Mouse (Mus musculus) thymus, adult 18-20 months (tissue): ENCODE results near the gene Zfp296.
A peak's percentile ranks its signal among the peaks of the same experiment; 100 is the strongest.
"Not testable (repeated sequence)": the region's sequence is repeated elsewhere in the genome, so short reads cannot be mapped to it uniquely, and the experiment has no call there.

Source experiments
- DNase-seq, 2 experiments: peaks; one replicate each; pipeline ENCODE4 v3.0.0; 2022; ENCODE audit warnings: mixed read lengths in 2 of 2

The Zfp296 gene

DNA sequence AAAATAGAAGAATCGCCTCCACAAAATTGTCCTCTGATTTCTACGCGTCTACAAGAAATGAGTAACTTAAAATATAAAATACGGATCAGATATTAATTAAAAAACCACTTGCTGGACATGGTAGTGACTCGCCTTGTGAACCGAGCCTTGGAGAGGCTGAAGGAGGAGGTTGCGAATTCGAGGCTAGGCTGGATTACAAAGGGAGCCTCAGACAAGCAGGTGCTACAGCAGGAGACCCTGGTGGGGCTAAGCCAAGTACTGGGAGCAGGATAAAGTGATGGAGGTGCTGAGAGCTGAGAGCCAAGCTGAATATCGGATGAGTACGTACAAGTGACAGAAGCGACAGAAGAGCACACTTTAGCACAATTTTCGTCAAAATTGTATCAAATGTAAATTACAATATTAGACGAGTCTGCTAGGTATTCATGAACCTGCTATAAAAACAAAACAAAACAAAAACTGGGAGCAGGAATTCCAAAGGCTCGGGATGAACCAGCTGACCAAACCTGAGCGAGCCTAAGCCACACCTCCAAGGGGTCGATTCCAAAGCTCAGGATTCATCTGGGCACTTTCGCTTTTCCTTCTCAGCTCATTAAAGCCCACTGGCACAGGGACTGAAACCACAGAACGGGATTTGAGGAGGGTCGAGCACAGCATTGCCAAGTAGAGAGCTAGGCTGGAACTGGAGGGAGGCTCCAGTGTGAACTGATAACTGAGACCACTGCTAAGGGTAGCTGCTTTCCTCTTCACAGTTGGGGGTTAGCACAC lies 14.3 kb upstream of the Zfp296 start, which contains the start of gene Ppp1r37:
TSS of gene Ppp1r37 (minus strand) at position 434 of the 768 bp plus-strand sequence.
- DNase-seq: no peak

GRCm38 (mm10) chr7:19563884-19564283 lies 13.2 kb upstream of the Zfp296 start:
- DNase-seq: no peak

GRCm38 (mm10) chr7:19564455-19564854 lies 12.6 kb upstream of the Zfp296 start:
- no peak for DNase-seq

DNA sequence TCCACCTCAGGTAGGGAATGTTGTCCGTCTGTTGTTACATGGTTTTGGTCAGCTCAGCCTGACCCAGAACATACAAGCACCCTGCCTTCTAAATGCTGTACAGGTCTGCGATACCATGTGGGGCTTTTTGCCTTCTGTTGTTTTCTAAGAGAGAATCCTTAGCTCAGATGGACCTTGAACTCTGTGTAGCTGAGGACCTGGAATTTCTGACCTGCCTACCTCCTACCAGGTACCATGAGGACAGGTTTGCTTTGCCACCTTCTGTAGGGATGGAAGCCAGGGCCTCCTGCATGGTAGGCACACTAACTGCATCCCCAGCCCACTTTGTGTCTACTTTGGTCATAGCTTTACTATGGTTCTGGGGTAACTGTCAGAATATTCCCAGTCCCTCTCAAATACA lies 11.3 kb upstream of the Zfp296 start:
- no peak for DNase-seq

DNA sequence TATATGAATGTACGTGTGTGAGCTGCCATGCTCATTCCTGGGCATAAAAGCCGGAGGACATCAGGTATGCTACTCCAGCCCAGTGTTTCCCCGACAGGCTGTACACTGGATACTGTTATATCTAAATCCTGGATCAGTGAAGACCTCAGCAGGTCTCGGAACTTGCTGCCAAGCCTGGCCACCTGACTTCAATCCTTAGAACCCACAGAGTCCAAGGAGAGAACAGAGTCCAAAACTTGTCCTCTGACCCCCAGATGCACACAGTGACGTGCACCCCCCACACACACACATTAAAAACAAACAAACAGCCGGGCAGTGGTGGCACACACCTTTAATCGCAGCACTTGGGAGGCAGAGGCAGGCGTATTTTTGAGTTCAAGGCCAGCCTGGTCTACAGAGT lies 9.7 kb upstream of the Zfp296 start:
- no peak for DNase-seq

DNA sequence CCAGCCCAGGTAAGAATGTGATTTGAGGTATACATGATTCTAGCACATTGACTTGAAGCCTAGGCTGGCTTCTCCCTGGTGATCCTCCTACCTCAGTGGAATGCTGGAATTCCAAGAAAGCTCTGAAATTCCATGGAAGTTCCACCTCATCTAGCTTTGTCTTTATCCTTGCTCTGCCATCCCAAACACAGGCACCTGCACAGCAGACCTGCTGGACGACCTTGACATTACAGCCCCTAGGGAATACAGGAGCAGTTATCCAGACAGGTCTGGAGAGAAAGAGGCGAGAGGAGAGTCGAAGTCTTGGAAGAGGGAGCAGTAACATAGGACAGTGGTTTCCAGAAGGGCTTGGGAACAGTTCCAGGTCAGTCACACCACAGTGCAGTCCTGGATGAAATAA lies 7.4 kb upstream of the Zfp296 start:
- DNase-seq: no peak

GRCm38 (mm10) chr7:19572926-19573775 lies 3.9 kb upstream of the Zfp296 start:
- peak; percentile 62 to 67 for DNase-seq

DNA sequence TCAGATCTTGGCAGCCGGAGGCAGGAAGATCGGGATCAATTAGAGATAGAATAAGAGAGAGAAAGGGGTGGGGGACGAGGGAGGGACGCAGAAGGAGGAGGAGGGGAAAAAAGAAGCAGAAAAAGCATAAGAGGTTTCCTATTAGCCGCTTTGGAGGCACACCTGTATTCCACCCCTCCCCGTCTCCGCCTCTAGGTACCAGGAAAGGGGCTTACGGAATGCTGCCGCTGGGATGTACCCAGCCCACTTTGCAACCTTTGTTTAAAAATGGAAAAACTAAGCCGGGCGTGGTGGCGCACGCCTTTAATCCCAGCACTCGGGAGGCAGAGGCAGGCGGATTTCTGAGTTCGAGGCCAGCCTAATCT lies 3.3 kb upstream of the Zfp296 start:
- DNase-seq: no peak

DNA sequence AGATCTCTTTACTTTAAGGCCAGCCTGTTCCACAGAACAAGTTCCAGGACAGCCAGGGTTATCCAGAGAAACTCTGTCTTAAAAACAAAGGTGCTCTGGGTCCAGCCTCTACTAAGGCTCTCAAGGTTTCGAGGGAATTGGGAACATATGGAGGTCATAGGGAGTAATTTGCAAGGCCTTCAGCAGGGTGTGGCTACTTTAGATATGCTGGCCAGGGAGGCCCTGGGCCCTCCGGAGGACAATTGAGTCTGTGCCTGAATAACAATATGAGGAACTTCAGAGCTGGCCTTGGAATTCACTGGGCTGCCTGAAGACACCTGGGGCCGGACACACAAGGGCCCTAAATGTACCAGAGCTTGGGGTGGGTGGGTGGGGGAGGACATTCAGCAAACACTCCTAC lies 1.5 kb upstream of the Zfp296 start:
- no peak for DNase-seq

DNA sequence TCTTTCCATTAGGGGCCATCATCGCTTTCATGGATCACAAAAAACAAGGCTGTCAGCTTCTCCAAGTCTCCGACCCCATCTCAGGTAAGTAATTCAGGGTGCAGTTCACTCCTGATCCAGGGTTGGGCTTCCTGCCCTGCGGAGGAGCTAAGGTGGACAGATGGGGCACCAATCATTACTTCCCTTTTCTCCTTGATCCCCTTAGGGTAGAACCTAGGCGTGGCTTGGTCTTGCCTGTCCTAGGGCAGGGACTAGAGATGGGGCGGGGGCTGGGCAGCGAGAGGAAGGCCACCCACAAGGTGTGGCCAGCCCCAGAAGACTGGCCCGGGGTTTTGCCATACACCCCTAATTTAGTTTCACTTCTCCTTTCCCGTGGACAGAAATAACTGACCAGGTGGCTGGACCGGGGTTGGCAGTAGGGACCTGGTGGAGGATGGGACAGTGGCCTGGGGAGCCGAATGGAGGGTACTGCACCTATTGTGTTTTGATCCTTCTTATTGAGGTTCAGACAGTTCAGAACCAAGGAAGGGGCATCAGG lies 859 bp downstream of the Zfp296 start:
- no peak for DNase-seq

DNA sequence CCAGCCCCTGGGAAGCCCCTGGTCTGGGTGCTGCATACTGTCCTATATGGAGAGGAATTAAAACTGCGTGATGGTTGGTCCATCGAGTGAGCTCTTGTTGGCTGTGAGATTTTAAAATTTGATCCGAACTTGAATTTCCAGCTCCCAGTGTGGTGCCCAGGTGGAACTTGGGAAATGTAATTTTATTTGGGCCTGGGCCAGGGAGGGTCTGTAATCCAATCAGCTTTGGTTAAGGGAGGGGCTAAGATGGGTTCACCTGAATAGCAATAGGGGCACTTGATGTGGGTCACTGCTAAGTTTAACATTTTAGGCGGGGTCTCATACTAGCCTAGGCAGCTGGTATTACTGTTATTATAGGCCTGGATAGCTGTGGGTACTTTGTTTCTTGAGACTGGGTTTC lies 1.3 kb downstream of the Zfp296 start:
- DNase-seq: no peak

DNA sequence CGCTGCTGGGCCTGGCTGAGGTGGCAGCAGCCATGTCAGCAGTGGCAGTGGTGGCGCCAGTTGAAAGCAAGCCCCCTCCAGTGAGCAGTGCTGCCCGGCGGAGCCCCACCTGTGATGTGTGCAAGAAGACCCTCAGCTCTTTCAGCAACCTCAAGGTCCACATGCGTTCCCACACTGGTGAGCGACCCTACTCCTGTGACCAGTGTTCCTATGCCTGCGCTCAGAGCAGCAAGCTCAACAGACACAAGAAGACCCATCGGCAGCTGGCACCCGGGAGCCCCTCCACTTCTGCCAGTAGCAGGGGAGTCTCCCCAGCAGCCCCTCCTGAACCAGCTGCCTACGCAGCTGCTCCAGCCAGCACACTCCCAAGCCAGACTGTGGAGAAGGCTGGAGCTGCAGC lies 2.7 kb downstream of the Zfp296 start:
- no peak for DNase-seq

GRCm38 (mm10) chr7:19580634-19581033 lies 3.5 kb downstream of the Zfp296 start:
- no peak for DNase-seq

DNA sequence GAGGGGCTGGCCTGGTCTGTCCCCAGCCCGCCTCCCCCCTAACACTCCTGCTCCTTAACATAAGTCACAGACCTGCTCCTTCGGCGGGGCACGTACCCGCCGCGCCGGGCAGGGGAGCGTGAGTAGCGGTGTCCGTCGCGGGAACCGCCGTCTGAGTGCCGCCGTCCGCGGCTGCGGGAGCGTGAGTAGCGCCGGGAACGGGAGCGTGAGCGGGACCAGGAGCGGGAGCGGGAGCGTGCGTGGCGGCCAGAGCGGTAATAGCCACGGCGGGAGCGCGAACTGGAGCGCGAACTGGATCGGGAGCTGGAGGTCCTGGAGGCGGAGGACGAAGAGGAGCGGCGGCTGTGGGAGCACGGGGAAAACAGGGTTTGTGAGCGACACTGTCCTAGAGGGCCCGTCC lies 9.2 kb downstream of the Zfp296 start:
- DNase-seq: no peak

DNA sequence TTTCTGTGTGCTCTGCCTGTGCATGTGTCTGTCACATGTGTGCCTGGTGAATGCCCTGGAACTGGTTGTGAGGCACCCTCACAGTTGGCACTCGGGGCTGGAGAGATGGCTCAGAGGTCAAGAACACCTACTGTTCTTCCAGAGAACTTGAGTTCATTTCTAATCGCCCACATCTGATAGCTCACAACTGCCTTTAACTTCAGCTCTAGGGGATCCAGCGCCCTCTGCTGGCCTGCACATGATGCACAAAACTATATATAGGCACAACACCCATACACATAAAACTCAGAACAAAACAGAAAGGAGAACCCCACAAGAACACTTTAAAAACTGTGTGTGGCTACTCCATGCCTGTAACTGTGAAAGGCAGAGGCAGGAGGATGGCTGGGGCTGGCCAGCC lies 12.1 kb downstream of the Zfp296 start:
- no peak for DNase-seq

DNA sequence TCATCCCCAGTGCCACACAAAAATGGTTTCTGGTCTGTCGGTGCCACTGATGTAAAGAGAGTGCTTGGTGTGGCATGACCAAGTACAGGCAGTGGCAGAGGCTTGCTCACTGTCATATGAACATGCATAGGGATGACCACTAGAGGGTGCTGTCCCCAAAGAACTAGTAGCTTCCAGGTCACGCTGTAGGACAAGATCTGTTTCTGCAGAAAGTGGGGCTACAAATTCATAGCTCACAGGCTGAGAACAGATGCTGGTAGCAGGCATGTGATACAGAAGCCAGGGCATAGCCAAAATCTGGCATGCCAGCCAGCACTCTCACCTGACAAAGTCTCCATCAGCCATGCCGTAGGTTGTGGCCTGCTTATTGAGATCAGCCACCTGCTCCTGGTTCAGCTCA lies 12.8 kb downstream of the Zfp296 start:
- peak in 1 of 2 experiments; percentile 51 for DNase-seq

GRCm38 (mm10) chr7:19593061-19593730 lies 16.1 kb downstream of the Zfp296 start:
- DNase-seq: no peak

- no peak for DNase-seq
Measured at GRCm38 (mm10) chr7:19600562-19600961, 23.5 kb downstream of the Zfp296 start.

- DNase-seq: no peak
Measured at GRCm38 (mm10) chr7:19603055-19603454, 26.0 kb downstream of the Zfp296 start.

- peak; percentile 93 to 95 for DNase-seq
Measured at GRCm38 (mm10) chr7:19603849-19604605, 26.9 kb downstream of the Zfp296 start, which contains the start of gene Clasrp. Gene Clasrp (minus strand): TSS chr7:19604486.

DNA sequence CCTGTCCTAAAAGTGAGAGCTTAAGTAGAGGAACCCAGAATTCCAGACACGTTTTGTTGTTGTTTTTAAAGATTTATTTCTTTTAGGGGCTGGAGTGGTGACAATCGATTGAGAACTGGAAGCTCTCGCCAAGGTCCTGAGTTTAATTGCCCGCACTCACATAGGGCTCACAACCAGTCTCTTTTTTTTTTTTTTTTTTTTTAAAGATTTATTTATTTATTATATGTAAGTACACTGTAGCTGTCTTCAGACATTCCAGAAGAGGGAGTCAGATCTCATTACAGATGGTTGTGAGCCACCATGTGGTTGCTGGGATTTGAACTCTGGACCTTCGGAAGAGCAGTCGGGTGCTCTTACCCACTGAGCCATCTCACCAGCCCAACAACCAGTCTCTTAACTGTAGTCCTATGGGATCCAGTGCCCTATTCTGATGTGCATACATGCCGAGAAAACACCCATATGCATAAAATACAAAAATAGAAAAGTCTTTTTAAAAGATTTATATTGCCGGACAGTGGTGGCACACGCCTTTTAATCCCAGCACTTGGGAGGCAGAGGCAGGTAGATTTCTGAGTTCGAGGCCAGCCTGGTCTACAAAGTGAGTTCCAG lies 27.6 kb downstream of the Zfp296 start:
- not testable (repeated sequence) for DNase-seq

DNA sequence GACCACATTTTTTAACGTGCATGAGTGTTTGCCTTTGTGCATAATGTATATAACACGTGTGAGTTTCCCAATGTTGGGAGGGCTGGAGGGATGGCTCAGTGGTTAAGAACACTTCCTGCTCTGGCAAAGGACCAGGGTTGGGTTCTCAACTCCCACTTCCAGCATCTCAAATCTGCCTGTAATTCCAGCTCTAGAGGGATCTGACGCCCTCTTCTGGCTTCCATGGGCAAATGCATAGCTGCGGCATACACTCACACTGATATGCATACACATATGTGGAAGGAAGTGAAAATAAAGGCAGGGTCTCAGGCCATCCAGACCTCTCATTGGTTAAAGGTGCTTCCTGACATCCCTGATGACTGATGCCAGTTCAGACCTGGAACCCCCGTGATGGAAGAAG lies 30.2 kb downstream of the Zfp296 start:
- DNase-seq: no peak
